Mouse (Mus musculus) ZHBTc4 (cell line): ENCODE results near the gene Tfe3.
"Not testable (repeated sequence)": the region's sequence is repeated elsewhere in the genome, so short reads cannot be mapped to it uniquely, and the experiment has no call there.

Source experiments
- DNase-seq: peaks from one replicate; pipeline ENCODE4 v3.0.0-alpha.2; 2011; ENCODE audit warnings: low read depth, low spot score

The Tfe3 gene

GRCm38 (mm10) chrX:7750432-7751116, 11.8 kb upstream of the Tfe3 start, which contains the start of gene Ccdc120:
Gene Ccdc120 (minus strand): TSS chrX:7750905.
- peak; percentile 92 for DNase-seq

- DNase-seq, result not testable (repeated sequence)
Measured at GRCm38 (mm10) chrX:7753627-7754026, 8.7 kb upstream of the Tfe3 start.

- no peak for DNase-seq
Measured at GRCm38 (mm10) chrX:7762921-7763197, 499 bp downstream of the Tfe3 start.

DNA sequence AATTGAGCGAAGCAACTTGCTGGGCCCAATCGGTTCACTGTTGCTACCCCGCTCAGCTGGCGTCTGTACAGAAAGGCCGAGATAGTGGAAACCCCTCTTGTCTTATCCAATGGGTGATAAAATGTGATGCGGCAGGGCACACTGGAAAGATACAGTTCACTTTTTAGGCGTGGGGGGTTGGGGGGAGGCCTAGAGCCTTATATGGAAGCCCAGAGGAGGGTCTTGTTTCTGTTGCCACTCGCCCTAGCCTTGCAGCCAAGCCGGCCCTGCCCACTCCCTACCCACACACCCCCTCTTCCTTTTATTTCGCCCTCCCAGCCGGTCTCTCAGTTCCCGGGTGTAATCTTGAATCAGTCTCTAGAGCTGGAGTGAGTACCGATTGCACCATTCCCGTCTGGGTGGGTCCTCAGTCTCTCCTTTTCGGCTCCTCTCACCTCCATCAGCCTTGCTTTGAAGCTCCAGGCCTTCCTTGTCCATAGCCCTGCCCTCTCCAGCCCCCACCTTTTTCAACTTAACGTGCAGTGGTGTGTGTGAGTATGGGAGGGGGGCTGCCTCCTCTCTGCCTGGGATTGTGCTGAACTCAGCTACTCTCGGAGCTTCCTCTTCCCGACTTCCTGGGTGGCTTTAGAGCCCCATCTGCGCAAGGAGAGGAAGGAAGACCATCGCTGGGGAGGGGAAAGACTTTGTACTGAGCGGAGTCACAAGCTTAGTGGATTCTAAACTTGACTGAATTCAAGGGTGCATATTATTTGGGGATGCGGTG, 1.5 kb downstream of the Tfe3 start:
- DNase-seq, result peak; percentile 60

DNA sequence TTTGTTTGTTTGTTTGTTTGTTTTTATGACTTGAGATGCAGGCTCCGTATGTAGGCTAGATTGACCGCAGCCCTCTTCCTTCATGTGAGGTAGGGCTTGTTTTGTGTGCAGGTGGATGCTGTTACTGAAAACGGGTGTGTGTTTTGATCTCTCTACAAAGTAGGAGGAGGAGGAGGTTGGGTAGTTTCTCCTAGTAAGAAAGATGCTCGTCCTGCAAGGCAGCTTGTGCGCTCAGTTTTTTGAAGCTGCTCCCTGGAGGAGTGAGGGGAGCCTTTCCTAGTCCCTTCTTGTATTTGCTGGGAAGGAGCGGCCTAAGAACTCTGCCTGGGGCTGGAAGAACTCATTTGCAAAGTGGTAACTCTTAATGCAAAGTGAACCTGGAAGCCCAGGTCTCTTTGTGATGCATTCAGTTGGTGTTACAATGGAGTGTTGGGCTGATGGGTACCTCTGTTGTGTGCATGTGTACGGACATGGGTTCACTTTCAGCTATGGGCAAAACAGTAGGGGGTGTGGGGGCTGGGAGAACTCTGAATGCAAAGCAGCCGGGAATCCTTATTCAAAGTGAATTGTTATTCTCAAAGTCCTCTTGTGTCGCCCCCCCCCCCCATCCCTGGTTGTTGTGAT, 2.4 kb downstream of the Tfe3 start:
- peak; percentile 92 for DNase-seq

GRCm38 (mm10) chrX:7765281-7765670, 2.9 kb downstream of the Tfe3 start:
- peak; percentile 73 for DNase-seq

DNA sequence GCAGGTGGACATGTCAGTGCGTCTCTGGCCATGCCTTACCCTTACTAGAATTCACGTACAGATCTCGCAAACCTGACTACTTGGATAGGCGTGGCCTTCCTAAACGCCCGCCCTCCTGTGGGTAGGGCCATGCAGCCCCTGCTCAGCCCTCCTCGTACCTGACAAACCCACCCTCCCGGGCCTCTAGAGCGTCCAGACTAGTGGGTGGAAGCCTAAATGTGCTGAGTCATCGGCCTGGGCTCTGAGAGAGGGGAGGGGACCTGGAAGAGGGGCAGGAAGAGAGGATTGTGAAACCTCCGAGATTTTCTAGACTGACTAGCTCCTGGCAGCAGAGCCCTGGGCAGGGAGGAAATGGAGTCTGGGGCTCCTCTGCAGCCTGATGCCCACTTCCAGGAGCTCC, 3.4 kb downstream of the Tfe3 start:
- peak; percentile 96 for DNase-seq

GRCm38 (mm10) chrX:7769302-7770017, 7.1 kb downstream of the Tfe3 start:
- DNase-seq, result no peak

GRCm38 (mm10) chrX:7772766-7773165, 10.4 kb downstream of the Tfe3 start:
- no peak for DNase-seq

GRCm38 (mm10) chrX:7775501-7776205, 13.3 kb downstream of the Tfe3 start:
- DNase-seq, result peak; percentile 75

DNA sequence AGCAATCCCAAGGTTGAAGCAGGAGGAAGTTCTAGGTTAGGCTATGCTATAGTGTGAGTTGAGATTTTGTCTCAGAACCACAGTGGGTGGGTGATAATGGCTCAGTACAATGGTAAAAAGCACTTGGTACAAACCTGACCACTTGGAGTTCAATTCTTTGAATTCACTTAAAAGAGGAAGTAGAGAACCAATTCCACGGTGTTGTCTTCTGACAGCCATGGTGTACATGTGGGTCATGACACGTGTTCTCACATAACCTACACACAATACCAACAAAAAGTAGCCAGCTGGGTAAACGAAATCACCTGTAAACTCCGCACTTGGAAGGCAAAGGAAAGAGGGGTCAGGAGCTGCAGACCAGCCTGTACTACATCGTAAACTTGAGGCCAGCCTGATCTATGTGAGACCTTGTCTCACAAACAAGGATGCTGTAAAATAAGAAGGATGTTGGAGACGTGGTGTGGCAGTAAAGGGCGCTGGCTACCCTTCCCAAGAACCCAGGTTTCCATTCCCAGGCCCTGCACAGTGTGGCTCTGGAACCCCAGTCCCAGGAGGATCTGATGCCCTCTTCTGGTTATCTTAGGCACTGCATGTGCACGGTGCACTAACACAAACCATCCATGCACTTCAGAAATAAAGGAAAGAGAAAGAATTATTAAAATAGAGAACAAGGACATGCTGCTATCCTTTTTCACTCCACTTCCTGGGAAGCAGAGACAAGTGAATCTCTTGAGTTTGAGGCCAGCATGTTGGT, 14.1 kb downstream of the Tfe3 start:
- peak; percentile 70 for DNase-seq

- no peak for DNase-seq
Measured at GRCm38 (mm10) chrX:7778450-7779244, 16.3 kb downstream of the Tfe3 start.

DNA sequence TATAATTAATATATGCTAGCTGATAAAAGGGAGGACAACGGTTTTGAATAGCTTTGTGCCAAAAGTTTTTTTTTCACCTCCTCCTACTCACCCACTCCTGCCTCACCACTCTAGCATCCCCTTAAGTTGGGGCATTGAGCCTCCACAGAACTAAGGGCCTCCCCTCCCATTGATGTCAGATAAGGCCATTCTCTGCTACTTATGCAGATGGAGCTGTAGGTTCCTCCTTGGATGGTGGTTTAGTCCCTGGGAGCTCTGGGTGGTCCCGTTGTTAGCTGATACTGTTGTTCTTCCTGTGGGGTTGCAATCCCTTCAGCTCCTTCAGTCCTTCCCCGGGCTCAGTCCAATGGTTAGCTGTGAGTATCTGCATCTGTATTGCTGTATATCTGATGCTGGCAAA, 16.9 kb downstream of the Tfe3 start:
- DNase-seq, result no peak

DNA sequence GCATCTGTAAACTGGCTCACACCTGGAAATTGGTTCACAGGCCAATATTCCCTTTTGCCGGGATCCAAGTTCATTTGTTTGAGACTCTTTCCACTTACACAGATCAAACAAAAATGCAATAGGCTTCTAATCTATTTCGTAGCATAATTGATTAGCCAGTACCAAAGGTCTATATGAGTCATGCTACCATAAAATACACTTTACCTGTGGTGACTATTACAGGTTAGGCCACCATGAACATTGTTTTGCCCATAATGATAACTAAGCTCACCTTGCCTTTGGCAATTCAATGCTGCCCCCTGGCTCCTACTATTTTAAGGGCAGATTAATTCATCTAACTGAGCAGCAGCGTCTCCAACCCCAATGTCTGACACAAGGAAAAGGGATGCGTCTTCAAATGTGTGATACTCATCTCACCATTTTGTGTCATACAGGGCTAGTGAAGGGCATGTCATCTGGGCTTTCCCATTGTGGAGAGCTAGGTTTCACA, 20.3 kb downstream of the Tfe3 start:
- DNase-seq, result no peak

GRCm38 (mm10) chrX:7789542-7790136, 27.3 kb downstream of the Tfe3 start, which contains the start of gene Gripap1:
Gene Gripap1 (plus strand): TSS chrX:7789765.
- DNase-seq, result peak; percentile 85

DNA sequence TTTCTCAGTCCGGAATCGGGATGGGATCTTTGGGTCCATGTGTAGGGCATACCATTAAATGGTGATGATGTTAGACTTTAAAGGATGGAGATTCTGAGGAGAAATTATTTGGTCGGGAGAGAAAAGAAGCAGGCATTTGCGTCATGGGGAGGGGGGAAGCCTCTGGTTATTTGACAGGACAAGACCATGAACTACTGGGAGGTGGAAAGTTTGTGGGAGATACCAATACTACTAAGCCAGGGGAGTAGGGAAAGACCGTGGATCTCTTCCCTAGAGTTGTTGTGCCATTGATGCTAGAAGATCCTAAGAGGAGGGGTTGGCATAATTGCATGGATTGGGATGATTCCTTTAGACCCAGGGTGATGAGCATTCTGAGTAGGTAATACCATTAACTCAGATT, 27.9 kb downstream of the Tfe3 start:
- no peak for DNase-seq

- peak; percentile 66 for DNase-seq
Measured at GRCm38 (mm10) chrX:7793361-7793760, 31.0 kb downstream of the Tfe3 start.

DNA sequence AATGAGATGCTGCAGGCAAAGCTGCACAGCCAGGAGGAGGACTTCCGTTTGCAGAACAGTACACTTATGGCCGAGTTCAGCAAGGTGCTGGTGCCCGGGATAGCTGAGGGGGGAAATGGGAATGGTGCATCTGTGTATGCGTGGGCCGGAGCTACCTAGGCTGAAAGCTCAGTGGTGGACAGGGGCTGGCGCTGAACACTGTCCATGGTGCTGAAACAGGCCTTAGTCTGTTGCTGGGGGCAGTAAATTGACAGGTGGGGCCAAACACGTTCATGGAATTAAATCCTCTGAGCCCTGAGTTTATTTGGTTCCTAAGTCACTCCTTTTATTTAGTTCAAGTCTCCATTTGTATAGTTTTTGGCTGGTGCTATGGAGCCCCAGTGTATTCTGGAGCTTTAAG, 32.7 kb downstream of the Tfe3 start:
- peak; percentile 54 for DNase-seq

GRCm38 (mm10) chrX:7797327-7797726, 35.0 kb downstream of the Tfe3 start:
- DNase-seq, result no peak
